ENCODE assay signal across 14 mouse cellular contexts in genomic region chr3:108011558-108011957, GRCm38 (mm10). TPM values are rescaled to one million over a fixed set of nuclear protein-coding genes. Genes with fewer than 3 reads are reported as not detected.
A peak's percentile ranks its signal among the peaks of the same experiment; 100 is the strongest.
DNase-seq lines count a peak whose midpoint lies in the region; ATAC-seq lines count a peak whose summit lies in the region.
"Had no signal": no experiment of that assay in that cellular context is flagged by ENCODE, and none has a peak within 500 bp of the region (broad histone marks: within the 10 kb centered on the region; RNA-seq: fewer than 3 reads in every experiment).

No protein-coding gene starts in this region.

- H3K36me3 ChIP-seq in forebrain, embryonic 12.5 days (replicated peaks), result no peaks in the 10 kb centered on the region
- no peaks in the 10 kb centered on the region for H3K36me3 ChIP-seq in forebrain, embryonic 11.5 days (ENCODE audit: control insufficient read depth, insufficient read depth, low read length)
- H3K36me3 ChIP-seq in forebrain, embryonic 16.5 days (ENCODE audit: control insufficient read depth, insufficient read depth), result no peaks in the 10 kb centered on the region
- no peaks in the 10 kb centered on the region for H3K36me3 ChIP-seq in midbrain, embryonic 15.5 days (replicated peaks)
- H3K36me3 ChIP-seq: embryonic facial prominence, embryonic 15.5 days; liver, embryonic 12.5 days had no signal

- no peak overlapping the region for H3K4me3 ChIP-seq in forebrain, embryonic 12.5 days (replicated peaks)
- no peak overlapping the region for H3K4me3 ChIP-seq in forebrain, embryonic 11.5 days (ENCODE audit: low read depth, low read length)
- H3K4me3 ChIP-seq in forebrain, embryonic 16.5 days (replicated peaks; ENCODE audit: low read length), result no peak overlapping the region
- no peak overlapping the region for H3K4me3 ChIP-seq in midbrain, embryonic 15.5 days
- H3K4me3 ChIP-seq: embryonic facial prominence, embryonic 15.5 days; liver, embryonic 12.5 days had no signal

- H3K4me2 ChIP-seq in forebrain, embryonic 12.5 days, result no peak overlapping the region
- no peak overlapping the region for H3K4me2 ChIP-seq in forebrain, embryonic 11.5 days (ENCODE audit: low read depth, low read length, severe bottlenecking)
- H3K4me2 ChIP-seq in forebrain, embryonic 16.5 days (ENCODE audit: low read length), result no peak overlapping the region
- H3K4me2 ChIP-seq in midbrain, embryonic 15.5 days, result no peak overlapping the region
- H3K4me2 ChIP-seq: embryonic facial prominence, embryonic 15.5 days; liver, embryonic 12.5 days had no signal

- ATAC-seq in forebrain, embryonic 12.5 days (ENCODE audit: low FRiP score), result peak; percentile 72
- ATAC-seq in forebrain, embryonic 11.5 days (replicated peaks; ENCODE audit: low FRiP score), result no peak; the same call in 1 of the 2 replicates
- ATAC-seq in forebrain, embryonic 16.5 days, result peak; percentile 40
- peak; percentile 79 for ATAC-seq in midbrain, embryonic 15.5 days (replicated peaks)
- ATAC-seq: liver, embryonic 12.5 days had no signal

- H3K27ac ChIP-seq in forebrain, embryonic 12.5 days, result no peak overlapping the region
- H3K27ac ChIP-seq in forebrain, embryonic 11.5 days (ENCODE audit: low read depth, low read length), result no peak overlapping the region
- no peak overlapping the region for H3K27ac ChIP-seq in forebrain, embryonic 16.5 days (ENCODE audit: low read length)
- H3K27ac ChIP-seq in midbrain, embryonic 15.5 days, result no peak overlapping the region
- H3K27ac ChIP-seq: embryonic facial prominence, embryonic 15.5 days; liver, embryonic 12.5 days had no signal

- H3K4me1 ChIP-seq in forebrain, embryonic 12.5 days, result peaks cover 6% of the 10 kb centered on the region
- H3K4me1 ChIP-seq in forebrain, embryonic 11.5 days (replicated peaks; ENCODE audit: control insufficient read depth, insufficient read depth, low read length), result no peaks in the 10 kb centered on the region
- H3K4me1 ChIP-seq in forebrain, embryonic 16.5 days (replicated peaks; ENCODE audit: control insufficient read depth, insufficient read depth, low read length), result peaks cover 4% of the 10 kb centered on the region; the same call in 1 of the 2 replicates
- H3K4me1 ChIP-seq in midbrain, embryonic 15.5 days, result peaks cover 7% of the 10 kb centered on the region
- H3K4me1 ChIP-seq: liver, embryonic 12.5 days had no signal

- whole genome bisulfite sequencing in forebrain, embryonic 12.5 days, result 33% methylated on average over 3 of the region's 3 CpGs
- WGBS in forebrain, embryonic 11.5 days, result 41% methylated on average over 3 of the region's 3 CpGs
- 25% methylated on average over 3 of the region's 3 CpGs for WGBS in forebrain, embryonic 16.5 days
- WGBS in midbrain, embryonic 15.5 days, result 18% methylated on average over 3 of the region's 3 CpGs

- no peak overlapping the region for H3K9ac ChIP-seq in forebrain, embryonic 12.5 days
- H3K9ac ChIP-seq in forebrain, embryonic 11.5 days (ENCODE audit: low read length), result no peak overlapping the region
- no peak overlapping the region for H3K9ac ChIP-seq in forebrain, embryonic 16.5 days (replicated peaks; ENCODE audit: low read depth, low read length)
- H3K9ac ChIP-seq in midbrain, embryonic 15.5 days, result no peak overlapping the region
- H3K9ac ChIP-seq: embryonic facial prominence, embryonic 15.5 days; liver, embryonic 12.5 days had no signal

- no peaks in the 10 kb centered on the region; the same call in 1 of the 2 replicates for H3K27me3 ChIP-seq in forebrain, embryonic 12.5 days
- H3K27me3 ChIP-seq in forebrain, embryonic 11.5 days (ENCODE audit: control insufficient read depth, insufficient read depth, low read length), result no peaks in the 10 kb centered on the region
- H3K27me3 ChIP-seq in forebrain, embryonic 16.5 days (replicated peaks; ENCODE audit: control insufficient read depth, insufficient read depth, low read length), result no peaks in the 10 kb centered on the region
- no peaks in the 10 kb centered on the region for H3K27me3 ChIP-seq in midbrain, embryonic 15.5 days (replicated peaks)
- H3K27me3 ChIP-seq: embryonic facial prominence, embryonic 15.5 days had no signal

- H3K9me3 ChIP-seq in forebrain, embryonic 12.5 days, result no peaks in the 10 kb centered on the region
- no peaks in the 10 kb centered on the region for H3K9me3 ChIP-seq in forebrain, embryonic 11.5 days (ENCODE audit: control insufficient read depth, low read length)
- no peaks in the 10 kb centered on the region for H3K9me3 ChIP-seq in forebrain, embryonic 16.5 days (ENCODE audit: control insufficient read depth, low read length)
- no peaks in the 10 kb centered on the region for H3K9me3 ChIP-seq in midbrain, embryonic 15.5 days
- H3K9me3 ChIP-seq: embryonic facial prominence, embryonic 15.5 days; liver, embryonic 12.5 days had no signal

- DNase-seq in forebrain, embryonic 11.5 days (ENCODE audit: low spot score), result no peak
- DNase-seq in Muller cell, postnatal 12 days (ENCODE audit: inconsistent ontology term), result peak; percentile 73
- DNase-seq in spleen, adult 18-20 months, result no peak
- no peak for DNase-seq in kidney, adult 18-20 months
- DNase-seq in thymus, postnatal 36 days, result no peak
- DNase-seq: cerebellum, adult 9-11 months; heart, adult 18-20 months; kidney, adult 11 months; lung, postnatal 10 days had no signal

RNA-seq across cellular contexts. Expression of gene Gstm1, which starts 6.2 kb away (rescaled TPM):
- 23.7 and 29.7 TPM in 2 replicates for polyA plus RNA-seq in forebrain, embryonic 12.5 days (2016; fragmentation: Nextera tagmentation; extraction: Ambion mirVana)
- polyA plus RNA-seq in forebrain, embryonic 11.5 days (2014; fragmentation: Nextera tagmentation; extraction: Ambion mirVana), result 25.7 and 27.2 TPM in 2 replicates
- 67.2 and 74.1 TPM in 2 replicates for polyA plus RNA-seq in forebrain, embryonic 16.5 days (2015; fragmentation: Nextera tagmentation; extraction: Ambion mirVana)
- 74.4 and 97.4 TPM in 2 replicates for polyA plus RNA-seq in midbrain, embryonic 15.5 days (2015; fragmentation: Nextera tagmentation; extraction: Ambion mirVana)

RNA-seq across cellular contexts. Expression of gene Gstm2, which starts 25.3 kb away (rescaled TPM):
- polyA plus RNA-seq in forebrain, embryonic 12.5 days (2016; fragmentation: Nextera tagmentation; extraction: Ambion mirVana), result 7.2 and 9.3 TPM in 2 replicates
- polyA plus RNA-seq in forebrain, embryonic 11.5 days (2014; fragmentation: Nextera tagmentation; extraction: Ambion mirVana), result 10.6 and 13.3 TPM in 2 replicates
- polyA plus RNA-seq in forebrain, embryonic 16.5 days (2015; fragmentation: Nextera tagmentation; extraction: Ambion mirVana), result 4.2 and 9.2 TPM in 2 replicates
- polyA plus RNA-seq in midbrain, embryonic 15.5 days (2015; fragmentation: Nextera tagmentation; extraction: Ambion mirVana), result 11.0 and 11.5 TPM in 2 replicates

RNA-seq across cellular contexts. Expression of gene Gstm4, which starts 33.1 kb away (rescaled TPM):
- polyA plus RNA-seq in forebrain, embryonic 12.5 days (2016; fragmentation: Nextera tagmentation; extraction: Ambion mirVana), result 11.3 and 12.2 TPM in 2 replicates
- 11.8 and 14.3 TPM in 2 replicates for polyA plus RNA-seq in forebrain, embryonic 11.5 days (2014; fragmentation: Nextera tagmentation; extraction: Ambion mirVana)
- polyA plus RNA-seq in forebrain, embryonic 16.5 days (2015; fragmentation: Nextera tagmentation; extraction: Ambion mirVana), result 15.2 and 15.9 TPM in 2 replicates
- 18.3 and 19.8 TPM in 2 replicates for polyA plus RNA-seq in midbrain, embryonic 15.5 days (2015; fragmentation: Nextera tagmentation; extraction: Ambion mirVana)

RNA-seq across cellular contexts. Expression of gene Gstm3, which starts 42.5 kb away (rescaled TPM):
- not detected in 2 replicates for polyA plus RNA-seq in forebrain, embryonic 12.5 days (2016; fragmentation: Nextera tagmentation; extraction: Ambion mirVana)
- not detected in 2 replicates for polyA plus RNA-seq in forebrain, embryonic 11.5 days (2014; fragmentation: Nextera tagmentation; extraction: Ambion mirVana)
- not detected in 2 replicates for polyA plus RNA-seq in forebrain, embryonic 16.5 days (2015; fragmentation: Nextera tagmentation; extraction: Ambion mirVana)
- polyA plus RNA-seq in midbrain, embryonic 15.5 days (2015; fragmentation: Nextera tagmentation; extraction: Ambion mirVana), result 0.25 TPM in 1 of 2 replicates, not detected in the other
- polyA plus RNA-seq: embryonic facial prominence, embryonic 15.5 days had no signal
